Mouse (Mus musculus): Measurements from ENCODE around the gene Mctp2.

DNA sequence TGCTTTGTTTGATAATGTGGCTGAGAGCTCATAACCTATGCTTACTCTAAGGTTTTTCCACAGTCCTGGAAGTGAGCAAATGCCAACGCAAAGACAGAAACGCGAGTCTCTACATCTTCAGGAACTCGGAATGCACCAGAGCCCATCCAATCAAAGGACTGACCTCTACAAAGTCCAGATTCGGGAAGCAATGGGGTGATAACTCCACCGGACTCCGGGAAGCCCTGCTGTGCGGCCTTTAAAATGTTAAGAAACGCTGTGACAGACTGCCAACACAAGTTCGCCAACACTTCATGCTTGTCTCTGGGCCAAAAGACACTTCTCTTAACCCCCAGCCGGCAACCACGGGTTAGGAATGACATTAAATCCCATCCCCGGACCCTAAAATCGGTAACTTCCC, 437 bp downstream of the Mctp2 start:
- no peak for TF ChIP-seq CTCF (IDR thresholded peaks at IDR 0.05; ENCODE audit: borderline replicate concordance, insufficient read depth, low read depth, low read length)
- TF ChIP-seq POLR2A (IDR thresholded peaks at IDR 0.05; ENCODE audit: borderline replicate concordance, insufficient read depth, low read length): no peak
